Mouse (Mus musculus): ENCODE results near the gene Acadl. TPM values are rescaled to one million over a fixed set of nuclear protein-coding genes. Genes with fewer than 3 reads are reported as not detected.

Gene Acadl
- polyA plus RNA-seq, 1 experiment from 2014 or later = 254 TPM

DNA sequence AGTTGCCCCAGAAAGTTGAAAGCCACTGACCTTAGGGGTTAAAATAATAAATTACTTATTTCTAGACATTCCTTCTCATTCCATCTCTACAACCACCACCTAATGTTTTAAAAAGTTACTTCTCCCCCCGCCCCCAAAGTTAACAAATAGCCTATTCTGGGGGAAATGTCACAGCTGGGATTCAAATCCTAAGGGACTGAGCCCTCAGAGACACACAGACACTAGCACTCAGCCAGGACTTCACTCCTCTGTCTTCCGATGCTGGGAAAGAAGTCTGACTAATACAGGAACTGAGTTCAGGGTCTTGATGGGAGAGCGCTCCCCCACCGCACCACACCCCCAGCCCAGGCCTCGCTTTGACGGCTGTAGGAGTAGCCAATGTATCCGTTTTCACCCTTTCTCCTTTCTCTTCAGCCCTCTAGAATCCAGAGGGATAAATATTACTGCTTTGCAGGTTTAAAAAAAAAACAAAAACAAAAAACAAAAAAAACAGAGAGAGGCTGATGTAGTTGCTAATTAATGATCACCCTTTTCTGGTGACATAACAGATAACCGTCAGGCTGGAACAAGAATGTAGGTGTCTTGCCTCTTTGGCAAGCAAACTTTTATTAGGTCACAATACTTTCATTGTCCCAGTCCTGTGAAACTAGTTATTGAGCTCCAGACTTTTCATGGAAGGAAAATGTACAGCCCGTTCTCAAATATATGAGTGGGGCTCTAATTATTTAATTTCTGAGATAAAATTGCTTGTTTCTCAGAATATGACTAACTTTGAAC lies 31.1 kb downstream of the Acadl start:
- Histone ChIP-seq H3K4me2 (ENCODE audit: low read length) (peak overlapping the region; percentile 16; the same call in 1 of the 2 replicates), H3K4me1 (replicated peaks; ENCODE audit: insufficient read depth, low read length) (no peaks in the 10 kb centered on the region), H3K27me3 (ENCODE audit: insufficient read depth, low read length) (no peaks in the 10 kb centered on the region), H3K36me3 (ENCODE audit: insufficient read depth, low read length) (no peaks in the 10 kb centered on the region), H3K9me3 (replicated peaks; ENCODE audit: low read length) (no peaks in the 10 kb centered on the region), H3K4me3 (replicated peaks; ENCODE audit: low read depth, low read length) (no peak overlapping the region), H3K27ac (peak overlapping the region; percentile 80), H3K9ac (ENCODE audit: low read depth, low read length) (no peak overlapping the region)
- peak; percentile 24 for DNase-seq (ENCODE audit: low spot score)
- no peak for TF ChIP-seq CTCF (IDR thresholded peaks at IDR 0.05; ENCODE audit: low read depth)
- 37% methylated on average over 9 of the region's 9 CpGs for WGBS
- ATAC-seq (replicated peaks; ENCODE audit: low FRiP score, low read depth) = peak; percentile 72

- H3K4me1 ChIP-seq (replicated peaks; ENCODE audit: insufficient read depth, low read length) = no peaks in the 10 kb centered on the region
- H3K9ac ChIP-seq (ENCODE audit: low read depth, low read length) = no peak overlapping the region
- no peaks in the 10 kb centered on the region for H3K9me3 ChIP-seq (replicated peaks; ENCODE audit: low read length)
- ATAC-seq (replicated peaks; ENCODE audit: low FRiP score, low read depth) (no peak), DNase-seq (ENCODE audit: low spot score) (no peak)
- TF ChIP-seq CTCF (IDR thresholded peaks at IDR 0.05; ENCODE audit: low read depth) = no peak
- no peaks in the 10 kb centered on the region for H3K36me3 ChIP-seq (ENCODE audit: insufficient read depth, low read length)
- H3K4me3 ChIP-seq (replicated peaks; ENCODE audit: low read depth, low read length) = no peak overlapping the region
- no peak overlapping the region for H3K27ac ChIP-seq
- 83% methylated on average over 9 of the region's 9 CpGs for WGBS
- no peaks in the 10 kb centered on the region for H3K27me3 ChIP-seq (ENCODE audit: insufficient read depth, low read length)
- no peak overlapping the region for H3K4me2 ChIP-seq (ENCODE audit: low read length)
These were observed 33.5 kb downstream of the Acadl start for GRCm38 (mm10) chr1:66829400-66830080.

- no peak overlapping the region for H3K4me3 ChIP-seq (replicated peaks; ENCODE audit: low read depth, low read length)
- no peak overlapping the region for H3K27ac ChIP-seq
- no peak for TF ChIP-seq CTCF (IDR thresholded peaks at IDR 0.05; ENCODE audit: low read depth)
- H3K9me3 ChIP-seq (replicated peaks; ENCODE audit: low read length) = no peaks in the 10 kb centered on the region
- 83% methylated on average over 9 of the region's 9 CpGs for WGBS
- no peaks in the 10 kb centered on the region for H3K27me3 ChIP-seq (ENCODE audit: insufficient read depth, low read length)
- ATAC-seq (replicated peaks; ENCODE audit: low FRiP score, low read depth) (no peak), DNase-seq (ENCODE audit: low spot score) (no peak)
- no peak overlapping the region for H3K9ac ChIP-seq (ENCODE audit: low read depth, low read length)
- no peaks in the 10 kb centered on the region for H3K36me3 ChIP-seq (ENCODE audit: insufficient read depth, low read length)
- H3K4me2 ChIP-seq (ENCODE audit: low read length) = no peak overlapping the region
- H3K4me1 ChIP-seq (replicated peaks; ENCODE audit: insufficient read depth, low read length) = 0 out of 2 replicates have a peak, but pooled peaks cover 6% of the 10 kb centered on the region
These were observed 41.1 kb downstream of the Acadl start for GRCm38 (mm10) chr1:66821966-66822365.

DNA sequence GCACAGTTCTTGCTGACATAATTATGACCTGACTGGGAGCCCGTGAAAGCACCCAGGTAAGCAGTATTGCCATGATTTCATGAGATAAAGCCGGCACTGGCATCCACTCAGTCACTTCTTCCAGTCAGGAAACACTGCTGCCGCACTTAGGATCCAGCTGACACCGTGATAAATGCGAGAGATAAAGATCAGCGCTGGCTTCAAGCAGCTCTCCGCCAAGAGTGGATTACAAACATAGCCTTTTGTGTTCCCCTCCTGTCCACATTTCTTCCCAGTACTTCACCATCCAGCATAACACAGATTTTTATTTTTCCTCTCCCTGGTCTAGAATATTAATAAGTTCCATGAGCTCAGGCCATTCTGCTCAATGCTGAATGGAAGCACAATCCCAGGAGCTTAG lies 42.8 kb downstream of the Acadl start:
- DNase-seq (ENCODE audit: low spot score) = peak; percentile 17
- H3K27ac ChIP-seq = no peak overlapping the region
- H3K36me3 ChIP-seq (ENCODE audit: insufficient read depth, low read length) = no peaks in the 10 kb centered on the region
- H3K9ac ChIP-seq (ENCODE audit: low read depth, low read length) = no peak overlapping the region
- 18% methylated on average over 7 of the region's 7 CpGs for WGBS
- no peaks in the 10 kb centered on the region for H3K27me3 ChIP-seq (ENCODE audit: insufficient read depth, low read length)
- no peaks in the 10 kb centered on the region for H3K9me3 ChIP-seq (replicated peaks; ENCODE audit: low read length)
- peaks cover 7% of the 10 kb centered on the region; the same call in 1 of the 2 replicates for H3K4me1 ChIP-seq (replicated peaks; ENCODE audit: insufficient read depth, low read length)
- H3K4me3 ChIP-seq (replicated peaks; ENCODE audit: low read depth, low read length) = no peak overlapping the region
- peak overlapping the region; percentile 7; the same call in 1 of the 2 replicates for H3K4me2 ChIP-seq (ENCODE audit: low read length)
- no peak for ATAC-seq (replicated peaks; ENCODE audit: low FRiP score, low read depth)
- no peak for TF ChIP-seq CTCF (IDR thresholded peaks at IDR 0.05; ENCODE audit: low read depth)

DNA sequence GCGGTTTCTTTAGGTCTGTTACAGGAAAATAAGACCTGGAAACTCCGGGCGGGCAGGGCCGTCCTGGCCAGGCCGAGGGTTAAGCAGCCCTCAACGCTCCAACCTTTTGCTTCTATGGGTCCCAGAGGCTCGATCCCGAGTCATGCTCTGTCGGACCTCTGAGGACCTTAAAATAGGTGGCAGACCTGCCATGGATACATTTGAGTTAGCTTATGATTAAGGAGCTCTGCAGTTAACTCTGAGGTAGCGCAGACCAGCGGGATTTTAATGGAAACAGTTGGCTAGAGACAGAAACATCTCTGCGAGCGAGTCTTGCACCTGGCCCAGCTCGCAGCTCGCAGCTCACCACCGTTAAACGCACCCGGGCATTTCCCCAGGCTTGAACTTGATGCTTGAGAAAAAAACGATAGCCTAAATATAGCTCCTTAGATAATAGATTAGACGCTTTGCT lies 45.2 kb downstream of the Acadl start:
- H3K27me3 ChIP-seq (ENCODE audit: insufficient read depth, low read length) = no peaks in the 10 kb centered on the region
- peak overlapping the region; percentile 82 for H3K4me2 ChIP-seq (ENCODE audit: low read length)
- TF ChIP-seq CTCF (IDR thresholded peaks at IDR 0.05; ENCODE audit: low read depth) = no peak
- H3K4me1 ChIP-seq (replicated peaks; ENCODE audit: insufficient read depth, low read length) = peaks cover 15% of the 10 kb centered on the region; the same call in 1 of the 2 replicates
- H3K9me3 ChIP-seq (replicated peaks; ENCODE audit: low read length) = no peaks in the 10 kb centered on the region
- WGBS = 1% methylated on average over 20 of the region's 20 CpGs
- no peaks in the 10 kb centered on the region for H3K36me3 ChIP-seq (ENCODE audit: insufficient read depth, low read length)
- peak overlapping the region; percentile 84 for H3K9ac ChIP-seq (ENCODE audit: low read depth, low read length)
- ATAC-seq (replicated peaks; ENCODE audit: low FRiP score, low read depth) = peak; percentile 47
- peak; percentile 47 for DNase-seq (ENCODE audit: low spot score)
- peak overlapping the region; percentile 86 for H3K4me3 ChIP-seq (replicated peaks; ENCODE audit: low read depth, low read length)
- peak overlapping the region; percentile 98 for H3K27ac ChIP-seq

DNA sequence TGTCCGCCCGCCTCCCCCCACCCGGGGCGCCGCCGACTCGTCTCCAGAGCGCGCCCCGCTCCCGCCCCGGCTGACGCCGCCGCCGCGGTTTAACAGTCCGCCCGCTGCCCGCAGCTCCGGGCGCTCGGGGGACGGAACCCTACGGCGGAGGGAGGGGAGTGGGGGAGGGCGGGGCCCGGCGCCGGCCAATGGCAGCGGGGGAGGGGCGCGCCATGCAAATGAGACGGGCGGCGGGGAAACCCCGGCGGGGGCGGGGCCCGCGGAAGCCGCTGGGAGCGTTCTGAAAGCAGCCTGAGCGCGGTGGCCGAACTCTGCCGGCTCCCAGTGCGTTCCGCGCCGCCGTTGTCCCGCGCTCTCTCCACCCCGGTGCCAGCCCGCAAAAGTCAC lies 45.6 kb downstream of the Acadl start, which contains the start of gene Kansl1l:
Gene Kansl1l (minus strand): TSS at position 110 of the 387 bp plus-strand sequence.
- Histone ChIP-seq H3K4me2 (ENCODE audit: low read length) (peak within 1 kb of the TSS; percentile 82), H3K27ac (peak within 1 kb of the TSS; percentile 98), H3K36me3 (ENCODE audit: insufficient read depth, low read length) (no peaks in the 10 kb centered on the region), H3K4me3 (replicated peaks; ENCODE audit: low read depth, low read length) (peak within 1 kb of the TSS; percentile 86), H3K9me3 (replicated peaks; ENCODE audit: low read length) (no peaks in the 10 kb centered on the region), H3K9ac (ENCODE audit: low read depth, low read length) (peak within 1 kb of the TSS; percentile 84), H3K4me1 (replicated peaks; ENCODE audit: insufficient read depth, low read length) (peaks cover 15% of the 10 kb centered on the region; the same call in 1 of the 2 replicates), H3K27me3 (ENCODE audit: insufficient read depth, low read length) (no peaks in the 10 kb centered on the region)
- under 1% methylated on average over 42 of the region's 56 CpGs for WGBS
- ATAC-seq (replicated peaks; ENCODE audit: low FRiP score, low read depth) (peak; percentile 89), DNase-seq (ENCODE audit: low spot score) (peak; percentile 95)
- no peak for TF ChIP-seq CTCF (IDR thresholded peaks at IDR 0.05; ENCODE audit: low read depth)
